Mouse (Mus musculus): ENCODE measurements around the gene Cldn34b1.
"Not testable (repeated sequence)": the region's sequence is repeated elsewhere in the genome, so short reads cannot be mapped to it uniquely, and the experiment has no call there.

Cldn34b1 gene

GRCm38 (mm10) chrX:154890167-154890566 lies at the start of gene Cldn34b1:
Cldn34b1 (minus strand) TSS chrX:154890267.
- not testable (repeated sequence) for DNase-seq

- not testable (repeated sequence) for DNase-seq
Observed at GRCm38 (mm10) chrX:154935887-154936286, 45.8 kb upstream of the Cldn34b1 start, which contains the start of gene Magea6. Magea6 (minus strand) TSS chrX:154935987.

Data from thymus, postnatal 14 days (tissue).